Mouse (Mus musculus) heart, adult 2 months (tissue): Measurements from ENCODE around the gene Grhl3. TPM values are rescaled to one million over a fixed set of nuclear protein-coding genes. Genes with fewer than 3 reads are reported as not detected.

ENCODE experiments used
- DNase-seq, 2 experiments: peaks; one replicate each; pipeline ENCODE4 v3.0.0; 2021
- H3K27ac ChIP-seq: fragments of 200-600 bp; 2 replicates; pipeline ENCODE4 v1.8.1; 2022
- H3K27me3 ChIP-seq: fragments of 200-500 bp; 2 replicates; pipeline ENCODE4 v1.6.1; 2012; ENCODE audit warnings: mild to moderate bottlenecking, low read length, inconsistent platforms, mixed read lengths; ENCODE audit not compliant: control insufficient read depth, insufficient read depth
- H3K36me3 ChIP-seq: fragments of 200-500 bp; 2 replicates; pipeline ENCODE4 v1.6.1; 2012; ENCODE audit warnings: low read length, inconsistent platforms; ENCODE audit not compliant: control insufficient read depth, insufficient read depth
- H3K4me1 ChIP-seq: fragments of 200-500 bp; 2 replicates; pipeline ENCODE4 v1.6.1; 2011; ENCODE audit warnings: low read length; ENCODE audit not compliant: control insufficient read depth, insufficient read depth
- H3K4me3 ChIP-seq: fragments of 200-600 bp; 2 replicates; pipeline ENCODE4 v1.8.1; 2022
- H3K79me2 ChIP-seq: fragments of 200-500 bp; replicated peaks from 2 replicates; pipeline ENCODE4 v1.6.1; 2012; ENCODE audit warnings: mild to moderate bottlenecking, inconsistent platforms, low read length, moderate library complexity, mixed read lengths; ENCODE audit not compliant: control insufficient read depth, insufficient read depth
- H3K9ac ChIP-seq: fragments of 200-500 bp; 2 replicates; pipeline ENCODE4 v1.6.1; 2012; ENCODE audit warnings: low read depth, mild to moderate bottlenecking, control low read depth, inconsistent platforms, low read length, mixed read lengths
- CTCF ChIP-seq: fragments of 200-600 bp; IDR thresholded peaks from 2 replicates; pipeline ENCODE4 v1.8.1; 2022; ENCODE audit warnings: antibody characterized with exemption, mild to moderate bottlenecking, moderate library complexity
- EP300 ChIP-seq: fragments of 200-500 bp; IDR thresholded peaks from 2 replicates; pipeline ENCODE4 v1.6.1; 2011; ENCODE audit warnings: low read depth, low read length, control low read depth; ENCODE audit not compliant: insufficient read depth
- POLR2A ChIP-seq: fragments of 200-500 bp; IDR thresholded peaks from 2 replicates; pipeline ENCODE4 v1.6.1; 2011; ENCODE audit warnings: mild to moderate bottlenecking, low read depth, low read length, control low read depth; ENCODE audit not compliant: insufficient read depth
- WGBS: fragments of 180-500 bp; shearing (Covaris S2); methylation state at CpG from one replicate; pipeline ENCODE4 v1.1.7; 2018; 5-methylcytosine and 5-hydroxymethylcytosine counted together
- intact Hi-C: fragments of 180-260 bp; cut with DNase I; formaldehyde crosslinking; loops from one replicate; pipeline ENCODE4 v1.15.1; 2025
- polyA plus RNA-seq: library from polyadenylated mRNA; depleted of rRNA; stranded (reverse); fragments of >200 nt; gene quantifications from 2 replicates; pipeline ENCODE4 v1.2.3, GENCODE M21; 2012
- total RNA-seq, 2 experiments: library from RNA; stranded (reverse); gene quantifications; 2 replicates each; pipeline ENCODE4 v1.2.3; 2021

The Grhl3 gene
- total and polyA plus RNA-seq, 3 experiments, result 0.04 to 0.14 (median 0.08) TPM

DNA sequence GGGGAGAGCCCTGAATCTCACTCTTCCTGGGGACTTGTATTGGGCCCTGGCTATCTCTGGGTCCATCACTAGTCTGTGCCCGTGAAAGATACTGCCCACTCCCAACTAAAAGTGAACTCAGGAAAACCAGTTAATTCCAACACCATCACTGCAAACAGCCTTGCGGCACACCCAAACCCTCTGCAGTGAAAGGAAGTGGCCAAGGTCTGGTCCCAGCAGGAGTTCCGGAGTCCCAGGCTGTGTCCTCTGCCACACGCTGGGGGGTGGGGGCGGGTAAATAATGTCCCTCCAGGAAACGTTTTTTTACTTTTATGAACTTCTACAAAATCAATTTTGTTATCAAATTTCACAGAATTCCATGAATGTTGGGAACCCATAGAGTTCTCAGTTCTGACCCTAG, 6.3 kb upstream of the Grhl3 start:
- H3K79me2 ChIP-seq, result no peaks in the 10 kb centered on the region
- DNase-seq, result no peak
- H3K27ac ChIP-seq, result no peak overlapping the region
- TF ChIP-seq EP300, result no peak
- no peak for TF ChIP-seq POLR2A
- no peak for TF ChIP-seq CTCF
- H3K9ac ChIP-seq, result no peak overlapping the region
- intact Hi-C loops, result no loop called here
- no peaks in the 10 kb centered on the region for H3K36me3 ChIP-seq
- no peak overlapping the region for H3K4me3 ChIP-seq
- H3K27me3 ChIP-seq, result no peaks in the 10 kb centered on the region
- no peaks in the 10 kb centered on the region for H3K4me1 ChIP-seq
- WGBS, result 39% methylated on average over 6 of the region's 6 CpGs

DNA sequence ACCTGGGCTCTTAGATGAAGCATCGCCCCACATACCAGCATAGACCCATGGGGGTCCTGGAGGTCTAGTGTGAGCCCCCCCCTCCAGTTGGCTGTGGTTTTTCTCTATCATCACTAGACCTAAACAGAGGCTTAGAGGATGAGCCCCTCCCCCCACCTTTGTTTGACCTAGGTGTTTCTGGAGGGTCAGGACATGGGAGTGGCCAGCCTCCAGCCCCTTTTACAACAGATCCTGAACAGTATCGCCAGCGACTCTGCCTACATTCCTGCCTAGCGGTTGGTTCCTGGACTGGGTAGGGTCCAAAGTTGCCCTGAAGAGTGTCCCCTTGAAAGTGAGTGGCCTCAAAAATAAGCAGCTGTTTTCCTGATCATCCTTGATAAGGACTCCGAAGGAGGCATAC, 5.1 kb upstream of the Grhl3 start:
- Histone ChIP-seq H3K36me3 (no peaks in the 10 kb centered on the region), H3K4me1 (no peaks in the 10 kb centered on the region), H3K79me2 (no peaks in the 10 kb centered on the region), H3K4me3 (no peak overlapping the region), H3K27me3 (no peaks in the 10 kb centered on the region), H3K9ac (no peak overlapping the region), H3K27ac (no peak overlapping the region)
- no peak for TF ChIP-seq CTCF
- TF ChIP-seq EP300, result no peak
- no peak for TF ChIP-seq POLR2A
- WGBS, result 84% methylated on average over 5 of the region's 5 CpGs
- no peak for DNase-seq
- intact Hi-C loops, result no loop called here

DNA sequence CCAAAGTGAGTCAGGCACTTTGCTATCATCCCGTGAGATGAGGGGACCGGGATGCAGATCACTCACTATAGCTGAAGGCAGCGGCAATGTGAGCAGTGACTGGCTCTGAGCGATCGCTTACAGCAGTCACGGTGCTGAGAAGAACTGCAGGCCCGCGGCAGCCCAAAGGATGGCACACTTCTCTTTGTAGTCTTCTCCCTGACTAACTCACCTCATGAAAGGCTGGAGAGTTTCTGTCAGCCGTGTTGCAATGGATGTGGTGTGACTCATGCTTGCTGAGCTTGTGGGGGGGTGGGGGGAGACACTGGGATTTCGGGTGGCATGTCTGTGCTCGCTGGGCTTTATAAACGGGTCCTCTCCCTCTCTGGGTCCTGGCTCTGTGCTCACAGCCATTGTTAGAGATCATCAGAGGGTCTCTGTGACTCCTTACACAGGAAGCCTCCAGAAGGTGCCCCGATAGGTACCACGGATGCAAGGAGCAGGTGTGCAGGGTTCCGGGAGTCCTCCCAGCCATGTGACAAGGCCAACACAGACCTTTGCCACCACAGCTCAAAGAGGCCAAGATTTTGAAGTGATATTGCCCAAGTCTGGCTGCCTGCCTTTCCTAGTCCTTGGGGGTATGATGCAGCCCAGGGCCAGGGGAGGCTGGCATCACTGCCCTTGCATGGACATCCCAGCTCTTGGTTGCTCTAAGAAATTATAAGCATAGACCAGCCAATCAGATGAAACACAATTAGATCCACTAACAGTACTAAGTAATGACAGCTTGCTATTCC, 2.1 kb upstream of the Grhl3 start:
- H3K27ac ChIP-seq, result no peak overlapping the region
- TF ChIP-seq EP300 (no peak), CTCF (peak; percentile 12; the same call in 1 of the 2 replicates)

DNA sequence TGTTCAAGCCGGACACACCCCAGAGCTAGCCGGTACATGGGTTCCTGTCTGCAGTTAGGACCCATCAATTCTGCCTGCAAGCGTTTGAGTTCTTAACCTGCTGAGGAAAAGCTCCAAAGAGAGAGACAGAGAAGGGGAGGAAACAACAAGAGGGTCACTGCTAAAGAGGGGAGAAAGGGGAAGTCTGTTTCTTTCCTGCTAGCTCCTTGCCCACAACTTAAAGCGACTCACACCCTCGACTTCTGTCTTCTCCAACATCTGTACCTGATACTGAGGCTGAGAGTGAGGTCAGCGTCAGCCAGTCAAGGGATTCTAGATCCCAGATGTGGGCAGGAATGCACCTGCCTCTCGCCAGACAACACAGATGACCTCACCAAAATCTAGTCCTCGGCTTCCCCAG, 1.2 kb downstream of the Grhl3 start:
- Histone ChIP-seq H3K36me3 (no peaks in the 10 kb centered on the region), H3K9ac (no peak overlapping the region), H3K27ac (no peak overlapping the region), H3K4me3 (no peak overlapping the region), H3K4me1 (no peaks in the 10 kb centered on the region; the same call in 1 of the 2 replicates), H3K79me2 (no peaks in the 10 kb centered on the region), H3K27me3 (peaks cover 1% of the 10 kb centered on the region; the same call in 1 of the 2 replicates)
- TF ChIP-seq EP300 (no peak), POLR2A (no peak), CTCF (no peak)
- DNase-seq, result no peak
- intact Hi-C loops, result loop anchor here (5.0 kb wide), 1 partner anchor 55 kb away; no protein-coding TSS in a partner anchor
- WGBS, result 50% methylated on average over 8 of the region's 8 CpGs

More for the DNA sequence above, 2.1 kb upstream of the Grhl3 start:
- DNase-seq, result no peak
- WGBS, result 63% methylated on average over 15 of the region's 15 CpGs
- Histone ChIP-seq H3K36me3 (no peaks in the 10 kb centered on the region), H3K4me3 (no peak overlapping the region), H3K9ac (no peak overlapping the region), H3K4me1 (no peaks in the 10 kb centered on the region), H3K79me2 (no peaks in the 10 kb centered on the region), H3K27me3 (peaks cover 1% of the 10 kb centered on the region; the same call in 1 of the 2 replicates)
- intact Hi-C loops, result no loop called here

DNA sequence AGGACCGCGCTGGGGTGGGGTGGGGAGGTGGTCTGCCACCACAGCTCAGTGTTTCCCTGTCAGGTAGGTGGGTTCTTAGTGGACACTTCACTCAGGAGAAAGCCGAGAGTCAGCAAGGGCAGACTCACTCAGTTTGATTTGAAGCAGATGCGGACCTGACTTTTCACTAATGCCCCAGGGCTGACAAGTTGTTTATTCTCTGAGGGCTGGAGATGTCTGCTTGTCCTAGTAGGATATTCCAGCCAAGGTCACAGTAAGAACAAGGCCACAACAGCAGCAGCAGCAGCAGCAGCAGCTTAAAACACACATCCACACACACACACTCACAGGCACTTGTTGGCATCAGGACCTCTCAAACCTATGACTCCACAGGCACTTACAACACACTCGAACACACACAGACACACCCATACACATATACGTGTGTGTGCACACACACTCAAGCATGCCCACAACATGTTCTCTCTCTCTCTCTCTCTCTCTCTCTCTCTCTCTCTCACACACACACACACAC, 2.3 kb downstream of the Grhl3 start:
- DNase-seq, result no peak
- Histone ChIP-seq H3K79me2 (no peaks in the 10 kb centered on the region), H3K36me3 (no peaks in the 10 kb centered on the region), H3K4me1 (peaks cover 1% of the 10 kb centered on the region; the same call in 1 of the 2 replicates), H3K27ac (peak overlapping the region; percentile 64; the same call in 1 of the 2 replicates), H3K9ac (no peak overlapping the region), H3K4me3 (no peak overlapping the region), H3K27me3 (peaks cover 1% of the 10 kb centered on the region; the same call in 1 of the 2 replicates)
- TF ChIP-seq EP300 (no peak), CTCF (no peak), POLR2A (no peak)
- 70% methylated on average over 6 of the region's 6 CpGs for WGBS
- intact Hi-C loops, result loop anchor here (5.0 kb wide), 1 partner anchor 54 kb away; no protein-coding TSS in a partner anchor
